17 mouse cellular contexts compared by ENCODE assay signal in genomic region chr7:110114699-110115098, GRCm38 (mm10). TPM values are rescaled to one million over a fixed set of nuclear protein-coding genes. Genes with fewer than 3 reads are reported as not detected.
DNase-seq lines count a peak whose midpoint lies in the region; ATAC-seq and TF ChIP-seq lines count a peak whose summit lies in the region.
"Had no signal": no experiment of that assay in that cellular context is flagged by ENCODE, and none has a peak within 500 bp of the region (broad histone marks: within the 10 kb centered on the region; RNA-seq: fewer than 3 reads in every experiment).

No protein-coding gene starts in this region.

- no peak overlapping the region for H3K4me3 ChIP-seq in limb, embryonic 13.5 days
- H3K4me3 ChIP-seq in limb, embryonic 10.5 days = no peak overlapping the region
- H3K4me3 ChIP-seq in embryonic fibroblast, embryonic 13.5 days (ENCODE audit: insufficient read depth, low read length) = no peak overlapping the region
- H3K4me3 ChIP-seq: forebrain, embryonic 10.5 days; heart, embryonic 12.5 days; limb, embryonic 12.5 days; megakaryocyte, embryonic 14.5 days; neural tube, embryonic 15.5 days had no signal

- CTCF ChIA-PET in Patski (lab: Charles Lee) = interaction anchor here (1.3 kb wide), 1 partner anchor 21 kb away, joined by 4 read pairs; no protein-coding TSS in a partner anchor

- in situ Hi-C loops in Patski (cut with MboI; ENCODE audit: low pct_unique_long_range_greater_than_20kb) = no loop called here

- H3K9ac ChIP-seq in limb, embryonic 13.5 days = no peak overlapping the region
- H3K9ac ChIP-seq: heart, embryonic 12.5 days; limb, embryonic 12.5 days; neural tube, embryonic 15.5 days had no signal

- POLR2A ChIA-PET in Patski (lab: Charles Lee) = interaction anchor here (0.7 kb wide), 1 partner anchor 48 kb away, joined by 3 read pairs; no protein-coding TSS in a partner anchor

- WGBS in limb, embryonic 13.5 days = 40% methylated on average over 5 of the region's 5 CpGs
- 51% methylated on average over 5 of the region's 5 CpGs for WGBS in limb, embryonic 10.5 days

- peaks cover 6% of the 10 kb centered on the region; the same call in 1 of the 2 replicates for H3K4me1 ChIP-seq in limb, embryonic 13.5 days
- peaks cover 6% of the 10 kb centered on the region for H3K4me1 ChIP-seq in limb, embryonic 10.5 days
- H3K4me1 ChIP-seq in embryonic fibroblast, embryonic 13.5 days (ENCODE audit: control insufficient read depth, insufficient read depth, low read length) = peaks cover 11% of the 10 kb centered on the region

- no peak for DNase-seq in limb, embryonic 10.5 days (ENCODE audit: low spot score)
- DNase-seq in Patski (ENCODE audit: low read depth, low spot score) = peak; percentile 86
- DNase-seq in testis, postnatal 10 days (ENCODE audit: low spot score) = no peak
- DNase-seq in cerebellum, postnatal 25 days = no peak
- no peak for DNase-seq in lung, postnatal 14 days
- DNase-seq: cerebellum, adult 18-20 months; gastrocnemius, postnatal 14 days; kidney, adult 8-10 months; lung, adult 2 months; thymus, postnatal 4 days had no signal

- H3K27me3 ChIP-seq in limb, embryonic 13.5 days = no peaks in the 10 kb centered on the region
- no peaks in the 10 kb centered on the region for H3K27me3 ChIP-seq in limb, embryonic 10.5 days (ENCODE audit: low read depth, poor library complexity, severe bottlenecking)
- H3K27me3 ChIP-seq in Patski = no peaks in the 10 kb centered on the region
- H3K27me3 ChIP-seq: heart, embryonic 12.5 days; limb, embryonic 12.5 days; megakaryocyte, embryonic 14.5 days; neural tube, embryonic 15.5 days had no signal

- no peak overlapping the region for H3K27ac ChIP-seq in limb, embryonic 13.5 days
- H3K27ac ChIP-seq in limb, embryonic 10.5 days = no peak overlapping the region
- H3K27ac ChIP-seq in embryonic fibroblast, embryonic 13.5 days (ENCODE audit: insufficient read depth, low read length) = peak overlapping the region; percentile 64
- H3K27ac ChIP-seq: forebrain, embryonic 10.5 days; limb, embryonic 12.5 days; neural tube, embryonic 15.5 days had no signal

- H3K4me2 ChIP-seq in limb, embryonic 13.5 days (replicated peaks) = no peak overlapping the region
- H3K4me2 ChIP-seq: heart, embryonic 12.5 days; limb, embryonic 12.5 days; neural tube, embryonic 15.5 days had no signal

- H3K9me3 ChIP-seq in limb, embryonic 13.5 days = no peaks in the 10 kb centered on the region
- H3K9me3 ChIP-seq in limb, embryonic 10.5 days (replicated peaks) = no peaks in the 10 kb centered on the region
- H3K9me3 ChIP-seq: forebrain, embryonic 10.5 days; heart, embryonic 12.5 days; limb, embryonic 12.5 days; megakaryocyte, embryonic 14.5 days; neural tube, embryonic 15.5 days had no signal

- TF ChIP-seq CTCF in Patski (IDR thresholded peaks at IDR 0.05) = no peak
- TF ChIP-seq CTCF in embryonic fibroblast, embryonic 13.5 days (IDR thresholded peaks at IDR 0.05; ENCODE audit: borderline replicate concordance, insufficient read depth, low read length) = no peak

- TF ChIP-seq POLR2A in embryonic fibroblast, embryonic 13.5 days (IDR thresholded peaks at IDR 0.05; ENCODE audit: low read depth, low read length) = no peak

- no peaks in the 10 kb centered on the region for H3K36me3 ChIP-seq in limb, embryonic 13.5 days
- no peaks in the 10 kb centered on the region for H3K36me3 ChIP-seq in limb, embryonic 10.5 days
- H3K36me3 ChIP-seq: forebrain, embryonic 10.5 days; heart, embryonic 12.5 days; limb, embryonic 12.5 days; neural tube, embryonic 15.5 days had no signal

- peak; percentile 66; the same call in 1 of the 2 replicates for ATAC-seq in limb, embryonic 13.5 days (ENCODE audit: low FRiP score, low read depth)
- ATAC-seq in Patski = peak; percentile 89

RNA-seq across cellular contexts. Expression of gene Wee1, which starts 7.1 kb away (rescaled TPM):
- polyA plus RNA-seq in limb, embryonic 13.5 days (2015; fragmentation: Nextera tagmentation; extraction: Ambion mirVana) = 22.6 and 22.8 TPM in 2 replicates
- 33.0 and 34.8 TPM in 2 replicates for polyA plus RNA-seq in limb, embryonic 10.5 days (2016; fragmentation: Nextera tagmentation; extraction: Ambion mirVana)
- 28.5 TPM for polyA plus RNA-seq in Patski (2021)
- 18.5 and 21.6 TPM in 2 replicates for polyA plus RNA-seq in embryonic fibroblast, embryonic 13.5 days (2011; ENCODE audit: insufficient read length, low read depth, missing spikeins)

RNA-seq across cellular contexts. Expression of gene Zfp143, which starts 53.7 kb away (rescaled TPM):
- polyA plus RNA-seq in limb, embryonic 13.5 days (2015; fragmentation: Nextera tagmentation; extraction: Ambion mirVana) = 19.2 and 20.5 TPM in 2 replicates
- 23.8 and 27.5 TPM in 2 replicates for polyA plus RNA-seq in limb, embryonic 10.5 days (2016; fragmentation: Nextera tagmentation; extraction: Ambion mirVana)
- polyA plus RNA-seq in Patski (2021) = 12.5 TPM
- 15.0 and 16.3 TPM in 2 replicates for polyA plus RNA-seq in embryonic fibroblast, embryonic 13.5 days (2011; ENCODE audit: insufficient read length, low read depth, missing spikeins)
